Mouse (Mus musculus) neural tube, embryonic 15.5 days (tissue): ENCODE results near the gene Adamts14. TPM values are rescaled to one million over a fixed set of nuclear protein-coding genes. Genes with fewer than 3 reads are reported as not detected.
A peak's percentile ranks its signal among the peaks of the same experiment; 100 is the strongest.

Source experiments
- ATAC-seq: fragments of 200-750 bp; cut with Nextera tagmentation; 2 replicates; pipeline ENCODE4 v1.8.0; 2017; ENCODE audit warnings: mild to moderate bottlenecking, moderate TSS enrichment, moderate library complexity; ENCODE audit not compliant: low FRiP score
- H3K27ac ChIP-seq: fragments of 300-500 bp; sonication (generic); replicated peaks from 2 replicates; pipeline ENCODE4 v1.5.1; 2015; ENCODE audit warnings: mild to moderate bottlenecking, inconsistent platforms
- H3K27me3 ChIP-seq: fragments of 300-500 bp; sonication (generic); replicated peaks from 2 replicates; pipeline ENCODE4 v1.6.1; 2015; ENCODE audit warnings: inconsistent platforms
- H3K36me3 ChIP-seq: fragments of 300-500 bp; sonication (generic); 2 replicates; pipeline ENCODE4 v1.6.1; 2015; ENCODE audit warnings: inconsistent platforms
- H3K4me1 ChIP-seq: fragments of 300-500 bp; sonication (generic); 2 replicates; pipeline ENCODE4 v1.6.1; 2015; ENCODE audit warnings: inconsistent platforms
- H3K4me2 ChIP-seq: fragments of 300-500 bp; sonication (generic); 2 replicates; pipeline ENCODE4 v1.6.1; 2015; ENCODE audit warnings: inconsistent platforms, mild to moderate bottlenecking, moderate library complexity
- H3K4me3 ChIP-seq: fragments of 300-500 bp; sonication (generic); replicated peaks from 2 replicates; pipeline ENCODE4 v1.5.1; 2015; ENCODE audit warnings: mild to moderate bottlenecking, inconsistent platforms
- H3K9ac ChIP-seq: fragments of 300-500 bp; sonication (generic); replicated peaks from 2 replicates; pipeline ENCODE4 v1.6.1; 2015; ENCODE audit warnings: mild to moderate bottlenecking, inconsistent platforms
- H3K9me3 ChIP-seq: fragments of 300-500 bp; sonication (generic); replicated peaks from 2 replicates; pipeline ENCODE4 v1.6.1; 2016; ENCODE audit warnings: inconsistent platforms
- WGBS: fragments of 180-500 bp; shearing (Covaris S2); methylation state at CpG from one replicate; pipeline ENCODE4 v1.1.7; 2015; ENCODE audit warnings: mixed read lengths; 5-methylcytosine and 5-hydroxymethylcytosine counted together
- polyA plus RNA-seq: library from polyadenylated mRNA; unstranded; fragments of >200 nt; fragmentation: Nextera tagmentation; extraction: Ambion mirVana; gene quantifications from 2 replicates; pipeline ENCODE4 v1.2.1, GENCODE M21; 2015

Gene Adamts14
- polyA plus RNA-seq, 1 experiment from 2014 or later: 0.54 TPM

DNA sequence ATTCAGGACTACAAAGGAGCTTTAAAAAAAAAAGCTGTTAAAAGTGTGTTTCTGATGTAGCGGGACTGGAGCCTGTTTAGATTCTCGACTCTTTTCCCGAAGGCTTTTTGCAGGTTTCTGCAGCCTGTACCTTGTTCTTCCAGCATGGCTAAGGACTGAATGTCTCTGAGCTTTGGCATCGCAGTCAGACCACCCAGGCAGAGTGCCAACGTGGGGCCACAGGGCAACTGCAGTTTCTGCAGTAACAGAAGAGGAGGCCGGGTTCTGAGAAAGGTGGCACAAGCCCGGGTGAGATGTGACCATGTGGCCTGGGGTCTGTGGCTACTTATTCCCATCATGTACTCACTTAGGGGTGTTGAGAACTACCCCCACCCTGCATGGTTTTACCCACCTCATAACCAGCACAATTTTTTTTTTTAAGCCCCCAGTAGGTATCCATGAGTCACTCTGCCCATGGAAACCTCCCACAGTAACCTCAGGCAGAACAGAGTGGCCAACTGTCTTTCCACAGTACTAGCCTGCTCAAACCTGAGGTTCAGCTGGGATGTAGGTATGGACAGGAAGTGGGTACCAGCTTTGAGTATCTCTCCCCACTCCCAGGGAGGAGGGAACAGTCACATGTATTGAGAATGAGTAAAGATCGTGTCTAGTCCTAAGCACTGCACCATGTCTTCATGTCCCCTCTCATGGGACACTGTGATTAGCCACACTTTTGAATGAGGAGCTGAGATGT is 23.6 kb upstream of the Adamts14 start:
- no peaks in the 10 kb centered on the region for H3K9me3 ChIP-seq
- no peak overlapping the region for H3K4me2 ChIP-seq
- no peak overlapping the region for H3K4me3 ChIP-seq
- H3K36me3 ChIP-seq: no peaks in the 10 kb centered on the region
- no peak overlapping the region for H3K9ac ChIP-seq
- ATAC-seq: no peak
- H3K27me3 ChIP-seq: no peaks in the 10 kb centered on the region
- H3K27ac ChIP-seq: no peak overlapping the region
- no peaks in the 10 kb centered on the region for H3K4me1 ChIP-seq
- 78% methylated on average over 8 of the region's 8 CpGs for WGBS

DNA sequence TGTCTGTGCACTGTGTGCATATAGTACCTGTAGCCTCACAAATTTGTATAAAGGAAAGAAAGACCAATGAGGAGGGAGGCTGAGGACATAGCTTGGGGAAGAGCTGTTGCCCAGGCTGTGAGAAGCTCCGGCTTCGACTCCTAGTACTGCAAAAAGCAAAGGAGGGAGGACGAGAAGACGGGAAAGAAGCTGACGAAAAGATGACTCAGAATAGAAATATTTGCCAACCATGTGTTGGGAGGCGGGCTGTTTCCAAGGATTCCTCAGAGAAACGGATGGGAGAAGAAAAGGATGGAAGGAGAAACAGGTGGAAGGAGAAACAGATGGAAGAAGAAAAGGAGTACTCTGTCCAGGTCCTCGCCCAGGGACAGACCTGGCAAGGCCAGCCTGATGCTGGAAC is 21.0 kb upstream of the Adamts14 start:
- no peaks in the 10 kb centered on the region for H3K27me3 ChIP-seq
- H3K4me1 ChIP-seq: no peaks in the 10 kb centered on the region
- H3K27ac ChIP-seq: no peak overlapping the region
- H3K9me3 ChIP-seq: no peaks in the 10 kb centered on the region
- no peak overlapping the region for H3K4me2 ChIP-seq
- H3K4me3 ChIP-seq: no peak overlapping the region
- no peak overlapping the region for H3K9ac ChIP-seq
- WGBS: 90% methylated on average over 8 of the region's 8 CpGs
- no peaks in the 10 kb centered on the region for H3K36me3 ChIP-seq
- ATAC-seq: no peak

- H3K4me2 ChIP-seq: no peak overlapping the region
- no peak overlapping the region for H3K4me3 ChIP-seq
- H3K9ac ChIP-seq: no peak overlapping the region
- H3K27me3 ChIP-seq: no peaks in the 10 kb centered on the region
- H3K9me3 ChIP-seq: no peaks in the 10 kb centered on the region
- no peak for ATAC-seq
- no peaks in the 10 kb centered on the region; the same call in 1 of the 2 replicates for H3K4me1 ChIP-seq
- WGBS: 32% methylated on average over 2 of the region's 2 CpGs
- no peak overlapping the region for H3K27ac ChIP-seq
- no peaks in the 10 kb centered on the region for H3K36me3 ChIP-seq
Measured at GRCm38 (mm10) chr10:61290479-61290878, 17.2 kb upstream of the Adamts14 start.

DNA sequence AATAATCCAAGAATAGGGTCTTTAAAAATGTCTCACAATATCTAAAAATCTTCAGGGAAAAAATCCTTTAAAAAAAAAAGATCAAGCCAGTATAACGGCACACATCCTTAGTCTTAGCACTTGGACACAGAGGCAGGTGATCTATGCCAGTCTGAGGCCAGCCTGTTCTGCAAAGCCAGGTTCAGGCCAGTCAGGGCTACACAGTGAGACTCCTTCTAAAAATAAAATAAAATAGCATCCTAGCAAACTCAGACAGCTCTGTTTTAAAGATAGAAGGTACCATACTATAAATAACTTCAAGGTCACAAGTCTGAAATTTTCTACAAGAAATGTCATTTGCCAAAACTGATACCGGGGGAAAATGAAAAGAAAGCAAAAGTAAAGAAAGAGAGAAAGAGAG is 16.8 kb upstream of the Adamts14 start:
- no peak overlapping the region for H3K9ac ChIP-seq
- peaks cover 5% of the 10 kb centered on the region for H3K4me1 ChIP-seq
- ATAC-seq: no peak
- no peaks in the 10 kb centered on the region for H3K36me3 ChIP-seq
- 67% methylated on average over 2 of the region's 2 CpGs for WGBS
- H3K4me2 ChIP-seq: no peak overlapping the region
- no peak overlapping the region for H3K4me3 ChIP-seq
- no peak overlapping the region for H3K27ac ChIP-seq
- no peaks in the 10 kb centered on the region for H3K27me3 ChIP-seq
- H3K9me3 ChIP-seq: no peaks in the 10 kb centered on the region

GRCm38 (mm10) chr10:61286246-61286645 is 13.0 kb upstream of the Adamts14 start:
- 77% methylated on average over 7 of the region's 7 CpGs for WGBS
- no peak overlapping the region for H3K9ac ChIP-seq
- H3K4me3 ChIP-seq: no peak overlapping the region
- H3K27ac ChIP-seq: no peak overlapping the region
- H3K27me3 ChIP-seq: no peaks in the 10 kb centered on the region
- H3K4me2 ChIP-seq: no peak overlapping the region
- H3K36me3 ChIP-seq: no peaks in the 10 kb centered on the region
- no peak for ATAC-seq
- no peaks in the 10 kb centered on the region for H3K9me3 ChIP-seq
- peaks cover 7% of the 10 kb centered on the region for H3K4me1 ChIP-seq

DNA sequence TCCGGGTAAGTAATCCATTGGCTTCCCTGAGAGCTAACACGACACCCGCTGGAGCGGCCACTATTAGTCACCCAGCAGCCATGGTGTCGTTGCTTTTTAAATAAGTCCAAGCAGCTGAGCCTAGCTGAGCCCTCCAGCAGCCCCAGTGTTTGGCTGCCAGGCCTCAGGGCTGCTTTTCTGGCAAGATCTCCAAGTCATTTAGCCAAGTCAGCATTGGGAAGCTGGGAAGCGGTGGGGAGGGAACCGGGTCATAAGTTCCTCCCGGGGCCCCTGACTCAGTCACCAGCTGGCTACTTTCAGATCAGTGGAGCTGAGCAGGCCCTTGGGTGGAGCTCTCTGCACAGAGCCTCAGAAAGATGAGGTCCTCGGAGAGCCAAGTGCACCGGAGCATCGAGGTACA is 12.0 kb upstream of the Adamts14 start:
- Histone ChIP-seq H3K4me1 (peaks cover 7% of the 10 kb centered on the region), H3K36me3 (no peaks in the 10 kb centered on the region), H3K4me2 (no peak overlapping the region), H3K27ac (0 out of 2 replicates have a peak overlapping the region, but pooled peaks have one; percentile 45), H3K9me3 (no peaks in the 10 kb centered on the region), H3K9ac (no peak overlapping the region), H3K4me3 (no peak overlapping the region), H3K27me3 (no peaks in the 10 kb centered on the region)
- WGBS: 73% methylated on average over 11 of the region's 11 CpGs
- ATAC-seq: peak; percentile 55; the same call in 1 of the 2 replicates

- H3K27ac ChIP-seq: no peak overlapping the region
- ATAC-seq: no peak
- H3K9ac ChIP-seq: no peak overlapping the region
- no peak overlapping the region for H3K4me3 ChIP-seq
- 79% methylated on average over 4 of the region's 4 CpGs for WGBS
- H3K36me3 ChIP-seq: no peaks in the 10 kb centered on the region
- H3K9me3 ChIP-seq: no peaks in the 10 kb centered on the region
- no peak overlapping the region for H3K4me2 ChIP-seq
- H3K27me3 ChIP-seq: no peaks in the 10 kb centered on the region
- peaks cover 7% of the 10 kb centered on the region for H3K4me1 ChIP-seq
Measured at GRCm38 (mm10) chr10:61284309-61284708, 11.1 kb upstream of the Adamts14 start.

- Histone ChIP-seq H3K36me3 (no peaks in the 10 kb centered on the region), H3K4me1 (peaks cover 7% of the 10 kb centered on the region), H3K27ac (no peak overlapping the region), H3K4me3 (no peak overlapping the region), H3K4me2 (no peak overlapping the region), H3K9me3 (no peaks in the 10 kb centered on the region), H3K27me3 (no peaks in the 10 kb centered on the region), H3K9ac (no peak overlapping the region)
- WGBS: 73% methylated on average over 5 of the region's 5 CpGs
- no peak for ATAC-seq
Measured at GRCm38 (mm10) chr10:61281115-61281514, 7.9 kb upstream of the Adamts14 start.

DNA sequence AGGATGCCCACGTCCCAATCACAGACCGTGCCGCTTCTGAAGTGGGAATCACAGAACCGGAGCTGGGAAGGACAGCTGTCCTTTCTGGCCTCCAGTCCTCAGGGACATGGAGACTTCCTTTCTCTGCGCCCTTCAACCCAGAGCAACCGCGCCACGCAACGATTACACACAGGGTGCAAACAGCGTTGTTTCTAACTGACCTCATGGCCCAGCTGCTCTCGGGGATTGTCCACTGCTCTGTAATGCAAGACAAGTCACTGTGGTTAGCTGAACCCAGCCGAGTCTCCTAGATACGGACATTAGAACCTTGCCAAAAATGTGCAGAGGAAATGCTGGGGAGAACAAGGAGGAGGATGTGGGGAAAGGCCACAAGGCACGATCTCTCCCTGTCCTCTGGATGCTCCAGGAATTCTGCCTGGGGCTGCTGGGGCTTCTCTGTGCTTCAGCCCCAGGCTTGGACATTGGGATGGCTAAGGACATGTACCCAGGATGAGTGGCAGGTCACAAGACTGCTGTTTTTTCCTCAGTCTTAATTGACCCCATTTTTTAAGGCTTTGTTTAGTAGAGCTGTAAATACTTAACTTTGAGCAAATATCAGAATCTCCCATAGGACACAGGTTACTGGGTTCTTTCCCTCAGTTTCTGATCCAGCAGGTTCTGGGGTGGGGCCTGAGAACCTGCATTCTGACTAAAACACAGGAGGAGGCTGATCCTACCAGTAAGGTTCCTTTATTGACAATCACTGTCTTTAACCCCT is 4.9 kb upstream of the Adamts14 start:
- Histone ChIP-seq H3K4me2 (no peak overlapping the region), H3K9me3 (no peaks in the 10 kb centered on the region)
- no peak for ATAC-seq

GRCm38 (mm10) chr10:61277051-61277450 is 3.8 kb upstream of the Adamts14 start:
- 91% methylated on average over 6 of the region's 6 CpGs for WGBS
- no peak overlapping the region for H3K4me2 ChIP-seq
- ATAC-seq: no peak

More for the DNA sequence above, 4.9 kb upstream of the Adamts14 start:
- H3K27me3 ChIP-seq: peaks cover 15% of the 10 kb centered on the region
- WGBS: 60% methylated on average over 14 of the region's 14 CpGs
- no peaks in the 10 kb centered on the region for H3K36me3 ChIP-seq
- no peak overlapping the region for H3K4me3 ChIP-seq
- peaks cover 9% of the 10 kb centered on the region; the same call in 1 of the 2 replicates for H3K4me1 ChIP-seq
- H3K9ac ChIP-seq: no peak overlapping the region
- H3K27ac ChIP-seq: 0 out of 2 replicates have a peak overlapping the region, but pooled peaks have one; percentile 37

GRCm38 (mm10) chr10:61275669-61276110 is 2.5 kb upstream of the Adamts14 start:
- under 1% methylated on average over 5 of the region's 5 CpGs for WGBS
- no peak overlapping the region for H3K9ac ChIP-seq
- H3K27me3 ChIP-seq: peaks cover 26% of the 10 kb centered on the region
- H3K36me3 ChIP-seq: no peaks in the 10 kb centered on the region
- H3K4me1 ChIP-seq: peaks cover 19% of the 10 kb centered on the region
- no peak overlapping the region for H3K4me3 ChIP-seq
- ATAC-seq: peak; percentile 48; the same call in 1 of the 2 replicates
- no peak overlapping the region for H3K27ac ChIP-seq
- H3K9me3 ChIP-seq: no peaks in the 10 kb centered on the region
- H3K4me2 ChIP-seq: no peak overlapping the region

More at GRCm38 (mm10) chr10:61277051-61277450, 3.8 kb upstream of the Adamts14 start:
- Histone ChIP-seq H3K4me3 (no peak overlapping the region), H3K36me3 (no peaks in the 10 kb centered on the region), H3K4me1 (peaks cover 18% of the 10 kb centered on the region), H3K9me3 (no peaks in the 10 kb centered on the region), H3K27me3 (peaks cover 25% of the 10 kb centered on the region), H3K9ac (no peak overlapping the region), H3K27ac (no peak overlapping the region)

- Histone ChIP-seq H3K36me3 (no peaks in the 10 kb centered on the region), H3K4me1 (peaks cover 19% of the 10 kb centered on the region), H3K4me2 (no peak overlapping the region), H3K9me3 (no peaks in the 10 kb centered on the region), H3K4me3 (no peak overlapping the region), H3K9ac (no peak overlapping the region), H3K27me3 (peaks cover 26% of the 10 kb centered on the region), H3K27ac (no peak overlapping the region)
- 69% methylated on average over 2 of the region's 2 CpGs for WGBS
- ATAC-seq: no peak
Measured at GRCm38 (mm10) chr10:61274532-61274931, 1.3 kb upstream of the Adamts14 start.
